Mouse (Mus musculus): ENCODE results near the gene Olfr457. TPM values are rescaled to one million over a fixed set of nuclear protein-coding genes. Genes with fewer than 3 reads are reported as not detected.
"Not testable (repeated sequence)": the region's sequence is repeated elsewhere in the genome, so short reads cannot be mapped to it uniquely, and the experiment has no call there.

The Olfr457 gene
- not detected in 2 replicates for polyA plus RNA-seq (2016; fragmentation: Nextera tagmentation; extraction: Ambion mirVana)

GRCm38 (mm10) chr6:42476235-42476634 lies at the start of gene Olfr457:
Olfr457 (minus strand) TSS chr6:42476335.
- DNase-seq (ENCODE audit: extremely low spot score, low spot score) = no peak
- no peaks in the 10 kb centered on the region for H3K27me3 ChIP-seq (ENCODE audit: poor library complexity, severe bottlenecking)
- WGBS = 78% methylated on average over 1 of the region's 1 CpGs
- no peak within 1 kb of the TSS for H3K27ac ChIP-seq
- no peak within 1 kb of the TSS for H3K4me3 ChIP-seq
- H3K9me3 ChIP-seq = no peaks in the 10 kb centered on the region
- no peaks in the 10 kb centered on the region for H3K36me3 ChIP-seq (replicated peaks)
- H3K4me1 ChIP-seq = no peaks in the 10 kb centered on the region

- Histone ChIP-seq H3K27me3 (ENCODE audit: poor library complexity, severe bottlenecking) (no peaks in the 10 kb centered on the region), H3K4me1 (no peaks in the 10 kb centered on the region), H3K27ac (no peak overlapping the region), H3K4me3 (no peak overlapping the region), H3K36me3 (replicated peaks) (no peaks in the 10 kb centered on the region), H3K9me3 (no peaks in the 10 kb centered on the region)
- no peak for DNase-seq (ENCODE audit: extremely low spot score, low spot score)
- 84% methylated on average over 1 of the region's 1 CpGs for WGBS
Observed at GRCm38 (mm10) chr6:42513461-42513860, 37.3 kb upstream of the Olfr457 start.

GRCm38 (mm10) chr6:42509311-42509710 lies 33.2 kb upstream of the Olfr457 start:
- H3K4me3 ChIP-seq = no peak overlapping the region
- no peaks in the 10 kb centered on the region for H3K36me3 ChIP-seq (replicated peaks)
- no peaks in the 10 kb centered on the region for H3K27me3 ChIP-seq (ENCODE audit: poor library complexity, severe bottlenecking)
- no peaks in the 10 kb centered on the region for H3K9me3 ChIP-seq
- no peak overlapping the region for H3K27ac ChIP-seq
- DNase-seq (ENCODE audit: extremely low spot score, low spot score) = no peak
- no peaks in the 10 kb centered on the region for H3K4me1 ChIP-seq

- no peak overlapping the region for H3K27ac ChIP-seq
Observed at GRCm38 (mm10) chr6:42503478-42503877, 27.3 kb upstream of the Olfr457 start.

GRCm38 (mm10) chr6:42489731-42490130 lies 13.6 kb upstream of the Olfr457 start:
- 90% methylated on average over 1 of the region's 1 CpGs for whole genome bisulfite sequencing
- Histone ChIP-seq H3K4me1 (no peaks in the 10 kb centered on the region), H3K4me3 (no peak overlapping the region), H3K27ac (no peak overlapping the region), H3K9me3 (no peaks in the 10 kb centered on the region), H3K27me3 (ENCODE audit: poor library complexity, severe bottlenecking) (no peaks in the 10 kb centered on the region), H3K36me3 (replicated peaks) (no peaks in the 10 kb centered on the region)
- DNase-seq (ENCODE audit: extremely low spot score, low spot score) = no peak

More at GRCm38 (mm10) chr6:42503478-42503877, 27.3 kb upstream of the Olfr457 start:
- no peak for DNase-seq (ENCODE audit: extremely low spot score, low spot score)
- Histone ChIP-seq H3K36me3 (replicated peaks) (no peaks in the 10 kb centered on the region), H3K9me3 (no peaks in the 10 kb centered on the region), H3K4me1 (no peaks in the 10 kb centered on the region), H3K27me3 (ENCODE audit: poor library complexity, severe bottlenecking) (no peaks in the 10 kb centered on the region), H3K4me3 (no peak overlapping the region)
- 95% methylated on average over 2 of the region's 2 CpGs for WGBS

- H3K4me3 ChIP-seq = no peak within 1 kb of the TSS
- no peak within 1 kb of the TSS for H3K27ac ChIP-seq
- H3K4me1 ChIP-seq = no peaks in the 10 kb centered on the region
- no peak for DNase-seq (ENCODE audit: extremely low spot score, low spot score)
- H3K27me3 ChIP-seq (ENCODE audit: poor library complexity, severe bottlenecking) = no peaks in the 10 kb centered on the region
- 82% methylated on average over 1 of the region's 1 CpGs for WGBS
- H3K9me3 ChIP-seq = no peaks in the 10 kb centered on the region
- no peaks in the 10 kb centered on the region for H3K36me3 ChIP-seq (replicated peaks)
Observed at GRCm38 (mm10) chr6:42487114-42487513, 11.0 kb upstream of the Olfr457 start, which contains the start of gene Olfr456. Olfr456 (minus strand) TSS chr6:42487214.

- H3K27ac ChIP-seq = no peak overlapping the region
Observed at GRCm38 (mm10) chr6:42484633-42485032, 8.5 kb upstream of the Olfr457 start.

GRCm38 (mm10) chr6:42471298-42471697 lies 4.8 kb downstream of the Olfr457 start:
- not testable (repeated sequence) for H3K27me3 ChIP-seq (ENCODE audit: poor library complexity, severe bottlenecking); H3K9me3 ChIP-seq; H3K36me3 ChIP-seq (replicated peaks); H3K4me1 ChIP-seq; DNase-seq (ENCODE audit: extremely low spot score, low spot score); H3K27ac ChIP-seq; H3K4me3 ChIP-seq
- 97% methylated on average over 4 of the region's 4 CpGs for WGBS

More at GRCm38 (mm10) chr6:42484633-42485032, 8.5 kb upstream of the Olfr457 start:
- Histone ChIP-seq H3K9me3 (no peaks in the 10 kb centered on the region), H3K4me1 (no peaks in the 10 kb centered on the region), H3K4me3 (no peak overlapping the region), H3K27me3 (ENCODE audit: poor library complexity, severe bottlenecking) (no peaks in the 10 kb centered on the region), H3K36me3 (replicated peaks) (no peaks in the 10 kb centered on the region)
- no peak for DNase-seq (ENCODE audit: extremely low spot score, low spot score)

- H3K36me3 ChIP-seq (replicated peaks) = no peaks in the 10 kb centered on the region
- no peak for DNase-seq (ENCODE audit: extremely low spot score, low spot score)
- H3K4me3 ChIP-seq = no peak overlapping the region
- 94% methylated on average over 4 of the region's 4 CpGs for WGBS
- no peaks in the 10 kb centered on the region for H3K27me3 ChIP-seq (ENCODE audit: poor library complexity, severe bottlenecking)
- no peaks in the 10 kb centered on the region for H3K4me1 ChIP-seq
- no peak overlapping the region for H3K27ac ChIP-seq
- H3K9me3 ChIP-seq = no peaks in the 10 kb centered on the region
Observed at GRCm38 (mm10) chr6:42470542-42470941, 5.6 kb downstream of the Olfr457 start.

- DNase-seq (ENCODE audit: extremely low spot score, low spot score) = no peak
- H3K36me3 ChIP-seq (replicated peaks) = no peaks in the 10 kb centered on the region
- H3K4me1 ChIP-seq = no peaks in the 10 kb centered on the region
- no peak within 1 kb of the TSS for H3K27ac ChIP-seq
- H3K4me3 ChIP-seq = no peak within 1 kb of the TSS
- no peaks in the 10 kb centered on the region for H3K9me3 ChIP-seq
- WGBS = 82% methylated on average over 1 of the region's 1 CpGs
- H3K27me3 ChIP-seq (ENCODE audit: poor library complexity, severe bottlenecking) = no peaks in the 10 kb centered on the region
Observed at GRCm38 (mm10) chr6:42465096-42465495, 11.0 kb downstream of the Olfr457 start, which contains the start of gene Olfr458. Olfr458 (minus strand) TSS chr6:42465196.

- H3K4me1 ChIP-seq = no peaks in the 10 kb centered on the region
- H3K4me3 ChIP-seq = no peak overlapping the region
- DNase-seq (ENCODE audit: extremely low spot score, low spot score) = no peak
- H3K27me3 ChIP-seq (ENCODE audit: poor library complexity, severe bottlenecking) = no peaks in the 10 kb centered on the region
- no peak overlapping the region for H3K27ac ChIP-seq
- H3K9me3 ChIP-seq = no peaks in the 10 kb centered on the region
- WGBS = 80% methylated on average over 2 of the region's 2 CpGs
- no peaks in the 10 kb centered on the region for H3K36me3 ChIP-seq (replicated peaks)
Observed at GRCm38 (mm10) chr6:42447381-42447780, 28.8 kb downstream of the Olfr457 start.

- 89% methylated on average over 2 of the region's 2 CpGs for WGBS
- no peak for DNase-seq (ENCODE audit: extremely low spot score, low spot score)
- H3K9me3 ChIP-seq = no peaks in the 10 kb centered on the region
- H3K4me1 ChIP-seq = no peaks in the 10 kb centered on the region
- H3K4me3 ChIP-seq = no peak overlapping the region
- H3K27ac ChIP-seq = no peak overlapping the region
- H3K36me3 ChIP-seq (replicated peaks) = no peaks in the 10 kb centered on the region
- no peaks in the 10 kb centered on the region for H3K27me3 ChIP-seq (ENCODE audit: poor library complexity, severe bottlenecking)
Observed at GRCm38 (mm10) chr6:42444491-42444890, 31.6 kb downstream of the Olfr457 start.

- Histone ChIP-seq H3K4me3 (no peak overlapping the region), H3K36me3 (replicated peaks) (no peaks in the 10 kb centered on the region), H3K27ac (no peak overlapping the region), H3K4me1 (no peaks in the 10 kb centered on the region), H3K9me3 (no peaks in the 10 kb centered on the region), H3K27me3 (ENCODE audit: poor library complexity, severe bottlenecking) (no peaks in the 10 kb centered on the region)
- no peak for DNase-seq (ENCODE audit: extremely low spot score, low spot score)
- 79% methylated on average over 2 of the region's 2 CpGs for WGBS
Observed at GRCm38 (mm10) chr6:42441395-42441794, 34.7 kb downstream of the Olfr457 start.

GRCm38 (mm10) chr6:42435490-42435889 lies 40.6 kb downstream of the Olfr457 start:
- H3K9me3 ChIP-seq = no peaks in the 10 kb centered on the region
- no peaks in the 10 kb centered on the region for H3K27me3 ChIP-seq (ENCODE audit: poor library complexity, severe bottlenecking)

More at GRCm38 (mm10) chr6:42435490-42435889, 40.6 kb downstream of the Olfr457 start:
- no peaks in the 10 kb centered on the region for H3K4me1 ChIP-seq
- H3K36me3 ChIP-seq (replicated peaks) = no peaks in the 10 kb centered on the region
- no peak for DNase-seq (ENCODE audit: extremely low spot score, low spot score)
- no peak overlapping the region for H3K4me3 ChIP-seq
- no peak overlapping the region for H3K27ac ChIP-seq
- WGBS = 82% methylated on average over 2 of the region's 2 CpGs

Data from forebrain, embryonic 10.5 days (tissue).